Mouse (Mus musculus) CH12.LX (cell line): ENCODE results near the gene Gm17334. TPM values are rescaled to one million over a fixed set of nuclear protein-coding genes. Genes with fewer than 3 reads are reported as not detected.

Source experiments
- DNase-seq: peaks from one replicate; pipeline ENCODE4 v3.0.0-alpha.2; 2013; ENCODE audit errors: extremely low read depth
- H3K27ac ChIP-seq: 2 replicates; pipeline ENCODE4 v1.5.1; 2012; ENCODE audit warnings: low read depth, mild to moderate bottlenecking, control low read depth, moderate library complexity; ENCODE audit not compliant: insufficient read depth
- H3K27me3 ChIP-seq: replicated peaks from 2 replicates; pipeline ENCODE3; 2012; ENCODE audit warnings: inconsistent platforms
- H3K36me3 ChIP-seq, 2 experiments: replicated peaks in 1 of 2; 2 replicates each; pipeline versions ENCODE3 to v1.6.1; 2012; ENCODE audit warnings: inconsistent platforms in 1 of 2, low read length in 1 of 2, mild to moderate bottlenecking in 1 of 2, mixed read lengths in 1 of 2, moderate library complexity in 1 of 2; ENCODE audit not compliant: control insufficient read depth in 1 of 2, insufficient read depth in 1 of 2
- H3K4me1 ChIP-seq, 2 experiments: 2 replicates each; pipeline ENCODE4 v1.6.1; 2012; ENCODE audit warnings: inconsistent platforms in 1 of 2, moderate library complexity in 1 of 2; ENCODE audit not compliant: insufficient read depth in 2 of 2, control insufficient read depth in 1 of 2
- H3K4me2 ChIP-seq: 2 replicates; pipeline ENCODE4 v1.6.1; 2012; ENCODE audit warnings: low read depth, mild to moderate bottlenecking, control low read depth; ENCODE audit not compliant: poor library complexity, insufficient read depth, severe bottlenecking
- H3K4me3 ChIP-seq, 3 experiments: fragments of 150-350 bp in 1 of 3; sonication (generic) in 1 of 3; replicated peaks in 1 of 3; 2 replicates each; pipeline versions ENCODE3 to v1.5.1; 2011 to 2012; ENCODE audit warnings: low read depth in 2 of 3, low read length in 2 of 3, mild to moderate bottlenecking in 2 of 3, moderate library complexity in 2 of 3, control low read depth in 1 of 3, improper control_type of control experiment in 1 of 3, inconsistent platforms in 1 of 3, mixed read lengths in 1 of 3; ENCODE audit not compliant: poor library complexity in 1 of 3
- H3K79me2 ChIP-seq: replicated peaks from 2 replicates; pipeline ENCODE4 v1.6.1; 2012; ENCODE audit warnings: mild to moderate bottlenecking, moderate library complexity; ENCODE audit not compliant: control insufficient read depth, poor library complexity, insufficient read depth, severe bottlenecking; ENCODE audit errors: extremely low read depth
- H3K9ac ChIP-seq: 2 replicates; pipeline ENCODE4 v1.6.1; 2012; ENCODE audit warnings: low read depth, mild to moderate bottlenecking, control low read depth, moderate library complexity; ENCODE audit not compliant: insufficient read depth
- H3K9me3 ChIP-seq: replicated peaks from 2 replicates; pipeline ENCODE3; 2012; ENCODE audit warnings: low read length, inconsistent platforms, mixed read lengths
- BHLHE40 ChIP-seq: IDR thresholded peaks from 2 replicates; pipeline ENCODE4 v1.6.1; 2011; ENCODE audit warnings: mild to moderate bottlenecking, low read depth, low read length, improper control_type of control experiment
- CHD2 ChIP-seq: IDR thresholded peaks from 2 replicates; pipeline ENCODE4 v1.6.1; 2011; ENCODE audit warnings: low read length, improper control_type of control experiment
- CTCF ChIP-seq, 2 experiments: IDR thresholded peaks in 1 of 2; conservative IDR thresholded peaks in 1 of 2; 2 replicates each; pipeline ENCODE4 v1.5.1; 2011 to 2012; ENCODE audit warnings: low read depth in 2 of 2, low read length in 2 of 2, improper control_type of control experiment in 1 of 2, inconsistent platforms in 1 of 2, mild to moderate bottlenecking in 1 of 2, moderate library complexity in 1 of 2
- E2F4 ChIP-seq: IDR thresholded peaks from 2 replicates; pipeline ENCODE4 v1.6.1; 2011; ENCODE audit warnings: low read depth, low read length, improper control_type of control experiment; ENCODE audit not compliant: insufficient replicate concordance
- ELF1 ChIP-seq: IDR thresholded peaks from 2 replicates; pipeline ENCODE4 v1.6.1; 2014; ENCODE audit warnings: low read depth, mild to moderate bottlenecking, inconsistent platforms, low read length, improper control_type of control experiment
- EP300 ChIP-seq: IDR thresholded peaks from 2 replicates; pipeline ENCODE4 v1.6.1; 2011; ENCODE audit warnings: low read length, improper control_type of control experiment
- ETS1 ChIP-seq: conservative IDR thresholded peaks from 2 replicates; pipeline ENCODE4 v1.6.1; 2012; ENCODE audit warnings: low read depth, mild to moderate bottlenecking, inconsistent platforms, low read length, improper control_type of control experiment, moderate library complexity
- GABPA ChIP-seq: IDR thresholded peaks from 2 replicates; pipeline ENCODE4 v1.6.1; 2012; ENCODE audit warnings: low read depth, low read length, improper control_type of control experiment, inconsistent platforms; ENCODE audit not compliant: insufficient replicate concordance
- HCFC1 ChIP-seq: IDR thresholded peaks from 2 replicates; pipeline ENCODE4 v1.6.1; 2012; ENCODE audit warnings: low read depth, mild to moderate bottlenecking, inconsistent platforms, low read length, improper control_type of control experiment
- IRF4 ChIP-seq: IDR thresholded peaks from 2 replicates; pipeline ENCODE4 v1.6.1; 2014; ENCODE audit warnings: low read depth, mild to moderate bottlenecking, inconsistent platforms, low read length, improper control_type of control experiment
- JUN ChIP-seq: IDR thresholded peaks from 2 replicates; pipeline ENCODE4 v1.6.1; 2011; ENCODE audit warnings: low read depth, mild to moderate bottlenecking, low read length, improper control_type of control experiment, moderate library complexity; ENCODE audit not compliant: insufficient read depth
- JUND ChIP-seq: conservative IDR thresholded peaks from 2 replicates; pipeline ENCODE4 v1.6.1; 2011; ENCODE audit warnings: low read depth, low read length, improper control_type of control experiment
- KAT2A ChIP-seq: IDR thresholded peaks from 2 replicates; pipeline ENCODE4 v1.6.1; 2012; ENCODE audit warnings: low read length, improper control_type of control experiment, inconsistent platforms; ENCODE audit not compliant: insufficient replicate concordance
- MAFK ChIP-seq: IDR thresholded peaks from 2 replicates; pipeline ENCODE4 v1.6.1; 2011; ENCODE audit warnings: low read length, improper control_type of control experiment; ENCODE audit not compliant: insufficient replicate concordance
- MAX ChIP-seq: IDR thresholded peaks from 2 replicates; pipeline ENCODE4 v1.6.1; 2011; ENCODE audit warnings: low read length, improper control_type of control experiment
- MAZ ChIP-seq: IDR thresholded peaks from 2 replicates; pipeline ENCODE4 v1.6.1; 2012; ENCODE audit warnings: low read depth, mild to moderate bottlenecking, inconsistent platforms, low read length, improper control_type of control experiment, moderate library complexity
- MEF2A ChIP-seq: IDR thresholded peaks from 2 replicates; pipeline ENCODE4 v1.6.1; 2014; ENCODE audit warnings: low read depth, mild to moderate bottlenecking, inconsistent platforms, low read length, improper control_type of control experiment, borderline replicate concordance
- MXI1 ChIP-seq: IDR thresholded peaks from 2 replicates; pipeline ENCODE4 v1.6.1; 2011; ENCODE audit warnings: mild to moderate bottlenecking, low read depth, low read length, improper control_type of control experiment
- MYC ChIP-seq: IDR thresholded peaks from 2 replicates; pipeline ENCODE4 v1.6.1; 2011; ENCODE audit warnings: low read depth, mild to moderate bottlenecking, improper control_type of control experiment, low read length
- NELFE ChIP-seq: IDR thresholded peaks from 2 replicates; pipeline ENCODE4 v1.6.1; 2011; ENCODE audit warnings: low read depth, low read length, improper control_type of control experiment
- NRF1 ChIP-seq: IDR thresholded peaks from 2 replicates; pipeline ENCODE4 v1.6.1; 2014; ENCODE audit warnings: low read depth, mild to moderate bottlenecking, inconsistent platforms, low read length, improper control_type of control experiment, moderate library complexity
- PAX5 ChIP-seq: IDR thresholded peaks from 2 replicates; pipeline ENCODE4 v1.6.1; 2012; ENCODE audit warnings: low read length, inconsistent platforms, mixed read lengths
- RCOR1 ChIP-seq: conservative IDR thresholded peaks from 2 replicates; pipeline ENCODE4 v1.6.1; 2012; ENCODE audit warnings: low read depth, mild to moderate bottlenecking, inconsistent platforms, low read length, improper control_type of control experiment
- SMC3 ChIP-seq: IDR thresholded peaks from 2 replicates; pipeline ENCODE4 v1.6.1; 2011; ENCODE audit warnings: low read depth, low read length, improper control_type of control experiment
- TBP ChIP-seq: conservative IDR thresholded peaks from 2 replicates; pipeline ENCODE4 v1.6.1; 2011; ENCODE audit warnings: low read depth, low read length, improper control_type of control experiment
- TCF12 ChIP-seq: IDR thresholded peaks from 2 replicates; pipeline ENCODE4 v1.6.1; 2014; ENCODE audit warnings: low read depth, mild to moderate bottlenecking, inconsistent platforms, low read length, improper control_type of control experiment
- UBTF ChIP-seq: IDR thresholded peaks from 2 replicates; pipeline ENCODE4 v1.6.1; 2012; ENCODE audit warnings: low read depth, mild to moderate bottlenecking, inconsistent platforms, low read length, improper control_type of control experiment, moderate library complexity
- USF1 ChIP-seq: IDR thresholded peaks from 2 replicates; pipeline ENCODE4 v1.6.1; 2014; ENCODE audit warnings: low read depth, mild to moderate bottlenecking, inconsistent platforms, low read length, improper control_type of control experiment
- USF2 ChIP-seq: conservative IDR thresholded peaks from 2 replicates; pipeline ENCODE4 v1.6.1; 2011; ENCODE audit warnings: low read depth, low read length, improper control_type of control experiment
- ZC3H11A ChIP-seq: IDR thresholded peaks from 2 replicates; pipeline ENCODE4 v1.6.1; 2012; ENCODE audit warnings: low read depth, mild to moderate bottlenecking, inconsistent platforms, low read length, improper control_type of control experiment
- ZKSCAN1 ChIP-seq: IDR thresholded peaks from 2 replicates; pipeline ENCODE4 v1.6.1; 2012; ENCODE audit warnings: low read depth, inconsistent platforms, low read length, improper control_type of control experiment, borderline replicate concordance
- ZNF384 ChIP-seq: IDR thresholded peaks from 2 replicates; pipeline ENCODE4 v1.6.1; 2012; ENCODE audit warnings: low read depth, low read length, improper control_type of control experiment, inconsistent platforms
- dilution Hi-C: fragments of 300-500 bp; cut with MboI; formaldehyde crosslinking; loops from 2 replicates; pipeline ENCODE4 v1.14.3; 2020; ENCODE audit warnings: low sequenced_read_pairs; ENCODE audit not compliant: extremely low pct_unique_long_range_greater_than_20kb, extremely low pct_ligation_motif_present
- in situ Hi-C: fragments of 300-500 bp; cut with MboI; formaldehyde crosslinking; loops from 3 replicates; pipeline ENCODE4 v1.14.3; 2019; ENCODE audit warnings: low sequenced_read_pairs, low pct_ligation_motif_present, low pct_unique_long_range_greater_than_20kb, mixed read lengths
- polyA plus RNA-seq: library from polyadenylated mRNA; unstranded; fragments of >175 nt; gene quantifications from 2 replicates; pipeline ENCODE4 v1.2.1, GENCODE M21; 2012; ENCODE audit warnings: low read depth; ENCODE audit not compliant: insufficient read length
- total RNA-seq, 2 experiments: library from RNA; depleted of rRNA; stranded (reverse); fragments of 300-350 nt in 1 of 2; fragments of >200 nt in 1 of 2; gene quantifications; 2 replicates each; pipeline ENCODE4 v1.2.3; 2012 to 2014

Gene Gm17334
- total and polyA plus RNA-seq, 3 experiments, result 0.47 to 0.72 TPM; not detected in 1

DNA sequence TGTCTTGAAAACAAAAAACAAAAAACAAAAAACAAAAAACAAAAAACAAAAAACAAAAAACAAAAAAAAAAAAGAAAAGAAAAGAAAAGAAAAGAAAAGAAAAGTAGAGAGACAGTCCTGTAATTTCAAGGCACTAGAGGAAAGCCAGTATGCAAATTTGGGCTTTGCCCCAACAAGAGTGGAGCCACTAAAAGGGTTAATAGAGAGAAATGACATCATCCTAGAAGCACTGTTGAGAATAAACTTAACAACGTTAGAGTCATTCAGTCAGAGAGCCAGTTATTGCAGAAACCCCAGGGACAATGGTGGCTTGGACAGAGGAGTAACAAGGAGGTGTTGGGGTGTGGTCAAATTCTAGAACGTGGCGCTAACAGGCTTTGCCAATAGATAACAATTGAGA is 41.8 kb upstream of the Gm17334 start (continued):
- no peak for TF ChIP-seq CTCF (conservative IDR thresholded peaks at IDR 0.05 in 1 of 2, IDR thresholded peaks at IDR 0.05 in 1 of 2; ENCODE audit: low read depth in 2 of 2, low read length in 2 of 2)
- peak; percentile 92 for TF ChIP-seq IRF4
- TF ChIP-seq MXI1, result peak; percentile 50; the same call in 1 of the 2 replicates
- TF ChIP-seq MYC, result peak; percentile 78; the same call in 1 of the 2 replicates
- no peak for TF ChIP-seq USF1
- TF ChIP-seq RCOR1, result 0 out of 2 replicates have a peak, but pooled peaks have one; percentile 73
- TF ChIP-seq CHD2, result peak; percentile 76; the same call in 1 of the 2 replicates
- peak; percentile 67 for TF ChIP-seq MAX
- no peak for TF ChIP-seq NELFE
- TF ChIP-seq MAZ, result no peak
- TF ChIP-seq EP300, result peak; percentile 93
- TF ChIP-seq ETS1, result peak; percentile 87
- no peak for TF ChIP-seq USF2
- TF ChIP-seq, all 38 proteins: peak for 24

DNA sequence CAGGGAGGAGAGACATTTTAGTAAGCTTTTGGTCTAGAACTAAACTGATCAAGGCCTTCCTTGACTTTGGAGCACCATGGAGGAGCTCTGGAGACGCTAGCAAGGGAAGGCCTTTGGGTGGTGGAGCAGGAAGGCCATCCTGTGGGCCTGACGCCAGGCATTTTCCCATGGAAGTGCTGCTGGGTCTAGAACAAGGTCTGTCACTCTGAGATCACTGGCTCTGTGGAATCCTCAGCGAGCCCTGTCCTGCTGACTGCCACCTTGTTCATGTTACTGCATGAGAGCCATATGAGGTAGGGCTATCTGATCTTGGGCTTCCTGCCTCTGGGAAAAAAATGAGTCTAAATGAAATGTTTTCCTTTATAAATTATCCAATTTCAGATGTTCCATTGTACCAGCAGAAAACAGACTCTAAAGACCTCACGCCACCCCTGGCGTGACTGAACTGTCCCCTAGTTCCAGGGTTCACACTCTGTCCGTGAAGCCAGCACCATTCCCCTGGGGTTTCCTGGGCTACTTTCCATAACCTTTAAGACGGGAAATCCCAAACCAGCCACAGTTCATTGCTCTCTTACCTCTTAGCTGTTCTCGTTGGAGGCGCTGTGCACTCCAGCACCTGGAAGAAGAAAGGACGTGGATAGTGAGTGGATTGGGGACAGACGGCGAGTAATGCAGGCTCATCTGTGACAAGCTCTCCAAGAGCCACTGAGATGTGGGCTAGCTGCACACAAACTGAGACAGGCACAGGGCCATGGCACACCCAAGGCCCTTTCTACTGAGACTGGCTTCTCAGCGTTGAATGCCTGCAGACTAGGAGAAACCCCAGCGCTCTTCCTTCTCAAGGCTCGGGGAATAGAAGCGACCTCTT is 40.2 kb upstream of the Gm17334 start:
- Histone ChIP-seq H3K27me3 (no peaks in the 10 kb centered on the region), H3K4me1 (peaks cover 43 to 77% of the 10 kb centered on the region in 2 experiments), H3K27ac (peak overlapping the region; percentile 10; the same call in 1 of the 2 replicates), H3K4me3 (no peak overlapping the region), H3K36me3 (no peaks in the 10 kb centered on the region), H3K79me2 (no peaks in the 10 kb centered on the region), H3K9me3 (no peaks in the 10 kb centered on the region), H3K4me2 (peak overlapping the region; percentile 9; the same call in 1 of the 2 replicates), H3K9ac (no peak overlapping the region)
- DNase-seq, result peak; percentile 45
- dilution Hi-C loops, result no loop called here
- in situ Hi-C loops, result no loop called here
- TF ChIP-seq NRF1 (no peak), BHLHE40 (peak; percentile 63), ZKSCAN1 (no peak), E2F4 (no peak), MYC (no peak), CTCF (conservative IDR thresholded peaks at IDR 0.05 in 1 of 2, IDR thresholded peaks at IDR 0.05 in 1 of 2; ENCODE audit: low read depth in 2 of 2, low read length in 2 of 2) (peak in 1 of 2 experiments; percentile 11; a peak in 1 of 4 replicates), MAFK (no peak), CHD2 (peak; percentile 52), ZNF384 (no peak), JUND (no peak), EP300 (peak; percentile 72), ETS1 (peak; percentile 68; the same call in 1 of the 2 replicates), HCFC1 (no peak), SMC3 (no peak), MEF2A (peak; percentile 67; the same call in 1 of the 2 replicates), NELFE (0 out of 2 replicates have a peak, but pooled peaks have one; percentile 10), MAZ (no peak), TCF12 (peak; percentile 47; the same call in 1 of the 2 replicates), USF1 (no peak), UBTF (no peak), IRF4 (peak; percentile 58), USF2 (no peak), ELF1 (0 out of 2 replicates have a peak, but pooled peaks have one; percentile 25), ZC3H11A (no peak), TBP (no peak), PAX5 (no peak), GABPA (no peak), KAT2A (0 out of 2 replicates have a peak, but pooled peaks have one; percentile 51), JUN (no peak)
